Mouse (Mus musculus) lung, adult 2 months (tissue): ENCODE results near the gene Aplnr.

Experiments used
- CTCF ChIP-seq: fragments of 200-500 bp; IDR thresholded peaks from 2 replicates; pipeline ENCODE4 v1.5.1; 2011; ENCODE audit warnings: mild to moderate bottlenecking, low read length, control low read depth; ENCODE audit not compliant: insufficient read depth
- POLR2A ChIP-seq: fragments of 200-500 bp; IDR thresholded peaks from 2 replicates; pipeline ENCODE4 v1.6.1; 2011; ENCODE audit warnings: low read depth, mild to moderate bottlenecking, control low read depth, low read length, borderline replicate concordance; ENCODE audit errors: extremely low read depth

DNA sequence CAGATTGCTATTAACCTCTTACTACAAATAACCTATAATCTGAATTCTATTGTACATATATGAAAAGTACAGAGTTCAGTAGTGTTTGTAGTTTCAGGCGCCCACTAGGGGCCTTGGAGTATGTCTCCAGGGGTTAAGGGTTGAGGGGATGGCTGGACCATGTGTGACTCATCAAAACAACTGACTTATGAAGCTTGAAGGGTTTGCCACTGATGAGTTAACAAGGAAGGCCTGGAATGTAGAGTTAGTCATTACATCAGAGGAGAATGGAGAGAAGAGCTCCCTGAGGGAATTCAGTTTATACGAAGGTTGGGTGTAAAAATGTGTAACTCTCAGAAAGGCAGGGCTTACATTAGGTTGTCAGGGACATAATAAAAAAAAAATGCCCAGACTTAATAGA is 38.0 kb upstream of the Aplnr start:
- TF ChIP-seq POLR2A (no peak), CTCF (no peak)
